Mouse (Mus musculus): ENCODE measurements around the gene Mcmbp. TPM values are rescaled to one million over a fixed set of nuclear protein-coding genes. Genes with fewer than 3 reads are reported as not detected.

The Mcmbp gene
- polyA plus RNA-seq, 1 experiment from 2014 or later = 61.7 TPM

- H3K4me2 ChIP-seq (ENCODE audit: low read length) = no peak overlapping the region
- H3K9me3 ChIP-seq (ENCODE audit: control insufficient read depth, low read length) = no peaks in the 10 kb centered on the region
- no peak overlapping the region for H3K9ac ChIP-seq (replicated peaks; ENCODE audit: low read length)
- no peak overlapping the region for H3K27ac ChIP-seq (replicated peaks; ENCODE audit: low read depth, low read length)
- DNase-seq (no peak), ATAC-seq (ENCODE audit: low FRiP score, low TSS enrichment) (no peak)
- no peaks in the 10 kb centered on the region for H3K27me3 ChIP-seq (ENCODE audit: control insufficient read depth, insufficient read depth, low read length)
- H3K4me1 ChIP-seq (ENCODE audit: control insufficient read depth, insufficient read depth, low read length) = peaks cover 7% of the 10 kb centered on the region; the same call in 1 of the 2 replicates
- WGBS = 88% methylated on average over 10 of the region's 10 CpGs
- H3K36me3 ChIP-seq (ENCODE audit: control insufficient read depth, insufficient read depth, low read length) = peaks cover 70% of the 10 kb centered on the region
- H3K4me3 ChIP-seq (replicated peaks; ENCODE audit: low read depth, low read length) = no peak overlapping the region
Measured at GRCm38 (mm10) chr7:128694848-128695247, 45.4 kb downstream of the Mcmbp start.

DNA sequence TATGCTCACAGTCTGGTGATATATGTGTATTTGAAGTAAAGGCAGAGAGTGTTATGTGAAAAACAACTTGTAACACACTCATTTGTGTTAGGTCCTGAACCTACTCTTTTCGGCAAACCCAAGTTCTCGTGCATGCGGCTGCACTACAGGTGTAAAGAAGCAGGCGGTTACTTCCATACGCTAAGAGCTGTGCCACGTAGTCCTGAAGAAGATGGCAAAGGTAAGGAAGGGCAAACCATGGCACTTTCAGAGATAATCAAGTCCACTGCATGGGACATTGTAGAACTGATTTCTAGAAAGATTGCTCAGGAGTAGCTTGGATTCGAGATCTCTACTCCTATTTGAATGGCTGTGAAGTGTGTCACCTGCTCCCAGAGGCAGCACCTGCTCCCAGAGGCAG lies 48.1 kb downstream of the Mcmbp start:
- no peaks in the 10 kb centered on the region for H3K27me3 ChIP-seq (ENCODE audit: control insufficient read depth, insufficient read depth, low read length)
- no peak overlapping the region for H3K9ac ChIP-seq (replicated peaks; ENCODE audit: low read length)
- H3K9me3 ChIP-seq (ENCODE audit: control insufficient read depth, low read length) = peaks cover 10% of the 10 kb centered on the region
- ATAC-seq (ENCODE audit: low FRiP score, low TSS enrichment) = no peak
- DNase-seq = no peak
- peaks cover 51% of the 10 kb centered on the region for H3K36me3 ChIP-seq (ENCODE audit: control insufficient read depth, insufficient read depth, low read length)
- peak overlapping the region; percentile 45; the same call in 1 of the 2 replicates for H3K4me3 ChIP-seq (replicated peaks; ENCODE audit: low read depth, low read length)
- H3K4me1 ChIP-seq (ENCODE audit: control insufficient read depth, insufficient read depth, low read length) = peaks cover 7% of the 10 kb centered on the region; the same call in 1 of the 2 replicates
- peak overlapping the region; percentile 10; the same call in 1 of the 2 replicates for H3K4me2 ChIP-seq (ENCODE audit: low read length)
- 91% methylated on average over 7 of the region's 7 CpGs for WGBS
- H3K27ac ChIP-seq (replicated peaks; ENCODE audit: low read depth, low read length) = no peak overlapping the region

DNA sequence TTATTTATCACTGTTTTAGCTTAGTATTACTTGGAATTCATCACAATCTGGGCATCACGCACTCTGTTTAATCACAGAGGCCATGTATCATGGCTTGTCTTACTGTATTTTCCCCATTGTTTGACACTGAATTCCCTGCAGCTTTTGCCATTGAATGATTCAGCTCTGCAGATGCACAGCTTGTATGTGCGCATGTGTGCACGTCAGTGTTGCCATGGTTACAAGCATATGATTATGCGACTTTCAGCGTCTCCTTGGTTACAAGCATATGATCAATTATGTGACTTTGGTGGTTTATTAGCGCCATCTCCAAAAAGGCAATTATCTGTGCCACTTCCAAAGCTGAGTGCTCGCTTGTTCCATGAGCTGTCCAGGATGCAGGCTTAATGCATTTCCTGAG lies 49.5 kb downstream of the Mcmbp start:
- peaks cover 7% of the 10 kb centered on the region; the same call in 1 of the 2 replicates for H3K4me1 ChIP-seq (ENCODE audit: control insufficient read depth, insufficient read depth, low read length)

GRCm38 (mm10) chr7:128690070-128690469 lies 50.2 kb downstream of the Mcmbp start:
- ATAC-seq (ENCODE audit: low FRiP score, low TSS enrichment) (0 out of 2 replicates have a peak, but pooled peaks have one; percentile 74), DNase-seq (peak; percentile 93)
- H3K4me1 ChIP-seq (ENCODE audit: control insufficient read depth, insufficient read depth, low read length) = peaks cover 7% of the 10 kb centered on the region; the same call in 1 of the 2 replicates
- H3K9ac ChIP-seq (replicated peaks; ENCODE audit: low read length) = peak overlapping the region; percentile 61
- H3K27me3 ChIP-seq (ENCODE audit: control insufficient read depth, insufficient read depth, low read length) = no peaks in the 10 kb centered on the region
- peak overlapping the region; percentile 80 for H3K27ac ChIP-seq (replicated peaks; ENCODE audit: low read depth, low read length)
- H3K36me3 ChIP-seq (ENCODE audit: control insufficient read depth, insufficient read depth, low read length) = peaks cover 38% of the 10 kb centered on the region
- H3K9me3 ChIP-seq (ENCODE audit: control insufficient read depth, low read length) = peaks cover 10% of the 10 kb centered on the region
- H3K4me3 ChIP-seq (replicated peaks; ENCODE audit: low read depth, low read length) = peak overlapping the region; percentile 45
- peak overlapping the region; percentile 56 for H3K4me2 ChIP-seq (ENCODE audit: low read length)
- WGBS = 5% methylated on average over 7 of the region's 7 CpGs

More for the DNA sequence above, 49.5 kb downstream of the Mcmbp start:
- Histone ChIP-seq H3K4me2 (ENCODE audit: low read length) (peak overlapping the region; percentile 56), H3K36me3 (ENCODE audit: control insufficient read depth, insufficient read depth, low read length) (peaks cover 45% of the 10 kb centered on the region), H3K9ac (replicated peaks; ENCODE audit: low read length) (peak overlapping the region; percentile 27), H3K4me3 (replicated peaks; ENCODE audit: low read depth, low read length) (peak overlapping the region; percentile 45), H3K27ac (replicated peaks; ENCODE audit: low read depth, low read length) (peak overlapping the region; percentile 80), H3K9me3 (ENCODE audit: control insufficient read depth, low read length) (peaks cover 10% of the 10 kb centered on the region), H3K27me3 (ENCODE audit: control insufficient read depth, insufficient read depth, low read length) (no peaks in the 10 kb centered on the region)
- DNase-seq = peak; percentile 94
- ATAC-seq (ENCODE audit: low FRiP score, low TSS enrichment) = peak; percentile 74
- WGBS = 10% methylated on average over 7 of the region's 7 CpGs

DNA sequence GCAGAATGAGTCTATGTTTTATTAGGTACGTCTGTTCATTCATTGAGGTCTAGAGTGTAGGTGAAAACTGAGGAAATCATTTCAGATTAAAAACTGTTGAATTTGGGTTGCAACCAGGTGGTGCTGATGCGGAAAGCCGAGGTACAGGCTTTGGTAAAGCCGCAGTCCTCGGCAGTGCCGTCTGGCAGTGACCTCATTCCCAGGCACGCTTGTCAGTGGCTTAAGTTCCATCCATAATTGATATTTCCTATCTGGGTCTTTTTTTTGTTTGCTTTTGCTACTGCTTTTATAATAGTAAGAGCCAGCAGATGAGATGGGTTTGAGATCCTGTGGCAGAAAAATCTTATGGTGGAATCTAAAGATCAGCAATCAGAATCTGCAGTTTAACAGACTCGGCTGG lies 50.9 kb downstream of the Mcmbp start:
- peaks cover 7% of the 10 kb centered on the region; the same call in 1 of the 2 replicates for H3K4me1 ChIP-seq (ENCODE audit: control insufficient read depth, insufficient read depth, low read length)
- DNase-seq (peak; percentile 56), ATAC-seq (ENCODE audit: low FRiP score, low TSS enrichment) (no peak)
- H3K36me3 ChIP-seq (ENCODE audit: control insufficient read depth, insufficient read depth, low read length) = peaks cover 30% of the 10 kb centered on the region
- peak overlapping the region; percentile 61 for H3K9ac ChIP-seq (replicated peaks; ENCODE audit: low read length)
- H3K4me2 ChIP-seq (ENCODE audit: low read length) = peak overlapping the region; percentile 56
- peaks cover 10% of the 10 kb centered on the region for H3K9me3 ChIP-seq (ENCODE audit: control insufficient read depth, low read length)
- 48% methylated on average over 8 of the region's 8 CpGs for WGBS
- H3K4me3 ChIP-seq (replicated peaks; ENCODE audit: low read depth, low read length) = peak overlapping the region; percentile 45
- peak overlapping the region; percentile 80 for H3K27ac ChIP-seq (replicated peaks; ENCODE audit: low read depth, low read length)
- H3K27me3 ChIP-seq (ENCODE audit: control insufficient read depth, insufficient read depth, low read length) = no peaks in the 10 kb centered on the region

- peak overlapping the region; percentile 45 for H3K4me3 ChIP-seq (replicated peaks; ENCODE audit: low read depth, low read length)
- peak overlapping the region; percentile 95 for H3K27ac ChIP-seq (replicated peaks; ENCODE audit: low read depth, low read length)
- peak overlapping the region; percentile 61 for H3K9ac ChIP-seq (replicated peaks; ENCODE audit: low read length)
- DNase-seq (peak; percentile 94), ATAC-seq (ENCODE audit: low FRiP score, low TSS enrichment) (peak; percentile 85)
- peaks cover 7% of the 10 kb centered on the region; the same call in 1 of the 2 replicates for H3K4me1 ChIP-seq (ENCODE audit: control insufficient read depth, insufficient read depth, low read length)
- H3K4me2 ChIP-seq (ENCODE audit: low read length) = peak overlapping the region; percentile 56
- H3K27me3 ChIP-seq (ENCODE audit: control insufficient read depth, insufficient read depth, low read length) = no peaks in the 10 kb centered on the region
- WGBS = 54% methylated on average over 56 of the region's 56 CpGs
- H3K9me3 ChIP-seq (ENCODE audit: control insufficient read depth, low read length) = peaks cover 10% of the 10 kb centered on the region
- H3K36me3 ChIP-seq (ENCODE audit: control insufficient read depth, insufficient read depth, low read length) = peaks cover 21% of the 10 kb centered on the region
Measured at GRCm38 (mm10) chr7:128687821-128688564, 52.3 kb downstream of the Mcmbp start.

DNA sequence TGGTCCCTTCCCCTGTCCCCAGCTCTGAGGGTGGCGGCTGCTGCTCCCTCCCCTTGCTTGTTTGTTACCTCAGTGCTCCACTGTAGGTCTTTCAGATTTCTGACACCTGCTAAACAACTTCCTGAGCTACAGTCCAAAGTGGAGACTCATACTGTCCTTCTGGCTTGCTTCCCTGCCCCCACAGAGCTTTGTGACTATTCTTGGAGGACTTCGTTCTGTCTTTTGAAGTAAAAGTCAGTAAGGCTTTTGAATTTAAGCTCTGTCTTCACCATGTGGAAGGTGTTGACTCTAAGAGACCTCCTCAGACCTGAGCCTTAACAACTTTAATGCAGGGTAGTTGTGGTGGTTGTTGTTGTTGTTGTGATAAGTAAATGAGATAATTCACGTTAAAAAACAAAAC lies 61.7 kb downstream of the Mcmbp start:
- Histone ChIP-seq H3K36me3 (ENCODE audit: control insufficient read depth, insufficient read depth, low read length) (0 out of 2 replicates have a peak, but pooled peaks cover 8% of the 10 kb centered on the region), H3K27ac (replicated peaks; ENCODE audit: low read depth, low read length) (no peak overlapping the region), H3K4me3 (replicated peaks; ENCODE audit: low read depth, low read length) (no peak overlapping the region), H3K4me1 (ENCODE audit: control insufficient read depth, insufficient read depth, low read length) (no peaks in the 10 kb centered on the region), H3K9me3 (ENCODE audit: control insufficient read depth, low read length) (no peaks in the 10 kb centered on the region), H3K27me3 (ENCODE audit: control insufficient read depth, insufficient read depth, low read length) (no peaks in the 10 kb centered on the region), H3K4me2 (ENCODE audit: low read length) (no peak overlapping the region), H3K9ac (replicated peaks; ENCODE audit: low read length) (no peak overlapping the region)
- ATAC-seq (ENCODE audit: low FRiP score, low TSS enrichment) (no peak), DNase-seq (no peak)
- WGBS = 69% methylated on average over 3 of the region's 3 CpGs

DNA sequence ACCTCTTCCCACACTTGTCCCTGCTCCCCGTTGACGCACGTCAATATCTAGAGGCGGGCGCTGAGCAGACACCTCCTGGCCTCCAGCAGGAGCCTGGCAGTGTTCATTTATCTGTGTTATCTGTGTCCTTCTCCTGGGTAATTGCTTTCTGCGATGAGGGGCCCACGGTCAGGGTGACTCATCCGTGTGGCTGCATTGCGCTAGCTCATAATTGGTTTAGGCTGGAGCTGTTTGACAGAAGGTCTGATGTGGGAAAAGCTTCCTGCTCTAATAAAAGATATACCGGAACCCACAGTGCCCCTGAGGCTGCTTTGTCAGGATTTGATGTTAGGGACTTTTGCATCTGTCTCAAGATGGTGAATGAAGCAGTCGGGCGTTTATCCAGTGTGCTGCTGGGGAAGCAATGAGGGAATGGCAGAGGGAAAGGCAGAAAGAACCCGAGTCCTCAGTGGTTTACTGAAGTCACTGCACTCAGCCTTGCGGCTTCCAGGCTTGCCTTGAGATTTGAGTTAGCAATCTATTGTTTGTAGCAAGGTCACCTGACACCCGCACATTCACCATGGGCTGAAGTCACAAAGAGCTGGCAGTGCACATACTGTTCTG lies 67.8 kb downstream of the Mcmbp start:
- peak overlapping the region; percentile 48 for H3K9ac ChIP-seq (replicated peaks; ENCODE audit: low read length)
- no peaks in the 10 kb centered on the region for H3K9me3 ChIP-seq (ENCODE audit: control insufficient read depth, low read length)
- no peak overlapping the region for H3K4me3 ChIP-seq (replicated peaks; ENCODE audit: low read depth, low read length)
- H3K27me3 ChIP-seq (ENCODE audit: control insufficient read depth, insufficient read depth, low read length) = no peaks in the 10 kb centered on the region
- WGBS = 4% methylated on average over 15 of the region's 15 CpGs
- H3K4me2 ChIP-seq (ENCODE audit: low read length) = peak overlapping the region; percentile 48
- H3K4me1 ChIP-seq (ENCODE audit: control insufficient read depth, insufficient read depth, low read length) = peaks cover 26% of the 10 kb centered on the region
- H3K27ac ChIP-seq (replicated peaks; ENCODE audit: low read depth, low read length) = peak overlapping the region; percentile 85
- DNase-seq = peak; percentile 76
- peak; percentile 53; the same call in 1 of the 2 replicates for ATAC-seq (ENCODE audit: low FRiP score, low TSS enrichment)
- H3K36me3 ChIP-seq (ENCODE audit: control insufficient read depth, insufficient read depth, low read length) = 0 out of 2 replicates have a peak, but pooled peaks cover 3% of the 10 kb centered on the region

All from midbrain, embryonic 14.5 days (tissue).